Mouse (Mus musculus) MEL (cell line): ENCODE data around the gene Il18r1. TPM values are rescaled to one million over a fixed set of nuclear protein-coding genes. Genes with fewer than 3 reads are reported as not detected.

ENCODE experiments used
- DNase-seq: peaks from one replicate; pipeline ENCODE4 v3.0.0; 2011; ENCODE audit warnings: low read depth, low spot score
- H3K27ac ChIP-seq: 2 replicates; pipeline ENCODE4 v1.5.1; 2012; ENCODE audit warnings: low read depth, mild to moderate bottlenecking, control low read depth, low read length, moderate library complexity; ENCODE audit not compliant: control insufficient read depth
- H3K27me3 ChIP-seq, 2 experiments: fragments of 150-350 bp in 1 of 2; sonication (generic) in 1 of 2; 2 replicates each; pipeline ENCODE4 v1.6.1; 2012; ENCODE audit warnings: low read length in 2 of 2, mild to moderate bottlenecking in 2 of 2, improper control_type of control experiment in 1 of 2, moderate library complexity in 1 of 2; ENCODE audit not compliant: insufficient read depth in 2 of 2, control insufficient read depth in 1 of 2
- H3K36me3 ChIP-seq, 2 experiments: 2 replicates each; pipeline ENCODE4 v1.6.1; 2012 to 2014; ENCODE audit warnings: low read length in 2 of 2, improper control_type of control experiment in 1 of 2, inconsistent platforms in 1 of 2, mild to moderate bottlenecking in 1 of 2; ENCODE audit not compliant: insufficient read depth in 2 of 2, control insufficient read depth in 1 of 2
- H3K4me1 ChIP-seq, 2 experiments: fragments of 150-350 bp in 1 of 2; sonication (generic) in 1 of 2; 2 replicates each; pipeline ENCODE4 v1.6.1; 2012; ENCODE audit warnings: low read length in 2 of 2, improper control_type of control experiment in 1 of 2, mild to moderate bottlenecking in 1 of 2; ENCODE audit not compliant: insufficient read depth in 2 of 2, control insufficient read depth in 1 of 2
- H3K4me3 ChIP-seq, 2 experiments: fragments of 150-350 bp in 1 of 2; sonication (generic) in 1 of 2; 2 replicates each; pipeline ENCODE4 v1.5.1; 2012; ENCODE audit warnings: low read depth in 2 of 2, low read length in 2 of 2, mild to moderate bottlenecking in 2 of 2, moderate library complexity in 2 of 2, control low read depth in 1 of 2, improper control_type of control experiment in 1 of 2; ENCODE audit not compliant: control insufficient read depth in 1 of 2, insufficient read depth in 1 of 2
- H3K79me2 ChIP-seq: 2 replicates; pipeline ENCODE4 v1.6.1; 2012; ENCODE audit warnings: mild to moderate bottlenecking, low read length, moderate library complexity; ENCODE audit not compliant: control insufficient read depth, poor library complexity, insufficient read depth
- H3K9ac ChIP-seq: 2 replicates; pipeline ENCODE4 v1.6.1; 2012; ENCODE audit warnings: low read depth, mild to moderate bottlenecking, control low read depth, low read length, moderate library complexity; ENCODE audit not compliant: control insufficient read depth, poor library complexity, severe bottlenecking
- H3K9me3 ChIP-seq: fragments of 150-350 bp; sonication (generic); replicated peaks from 2 replicates; pipeline ENCODE4 v1.6.1; 2012; ENCODE audit warnings: mild to moderate bottlenecking, low read length, improper control_type of control experiment, moderate library complexity; ENCODE audit not compliant: insufficient read depth
- CHD1 ChIP-seq: IDR thresholded peaks from 2 replicates; pipeline ENCODE4 v1.6.1; 2012; ENCODE audit warnings: low read depth, mild to moderate bottlenecking, inconsistent platforms, low read length, improper control_type of control experiment
- CTCF ChIP-seq, 3 experiments: IDR thresholded peaks in 2 of 3; conservative IDR thresholded peaks in 1 of 3; 2 replicates each; pipeline ENCODE4 v1.5.1; 2011 to 2012; ENCODE audit warnings: low read length in 3 of 3, low read depth in 2 of 3, mild to moderate bottlenecking in 2 of 3, improper control_type of control experiment in 1 of 3, inconsistent platforms in 1 of 3, mixed read lengths in 1 of 3, moderate library complexity in 1 of 3; ENCODE audit not compliant: control insufficient read depth in 1 of 3, insufficient read depth in 1 of 3, poor library complexity in 1 of 3, severe bottlenecking in 1 of 3
- GABPA ChIP-seq: IDR thresholded peaks from 2 replicates; pipeline ENCODE4 v1.6.1; 2012; ENCODE audit warnings: low read depth, mild to moderate bottlenecking, inconsistent platforms, low read length, improper control_type of control experiment, moderate library complexity
- HCFC1 ChIP-seq: IDR thresholded peaks from 2 replicates; pipeline ENCODE4 v1.6.1; 2012; ENCODE audit warnings: low read depth, mild to moderate bottlenecking, inconsistent platforms, low read length, improper control_type of control experiment, moderate library complexity
- JUND ChIP-seq: IDR thresholded peaks from 2 replicates; pipeline ENCODE4 v1.6.1; 2011; ENCODE audit warnings: low read depth, mild to moderate bottlenecking, improper control_type of control experiment, low read length
- KAT2A ChIP-seq: conservative IDR thresholded peaks from 2 replicates; pipeline ENCODE4 v1.6.1; 2012; ENCODE audit warnings: low read depth, low read length, improper control_type of control experiment, inconsistent platforms
- MAX ChIP-seq: IDR thresholded peaks from 2 replicates; pipeline ENCODE4 v1.6.1; 2011; ENCODE audit warnings: low read length, improper control_type of control experiment
- MAZ ChIP-seq: IDR thresholded peaks from 2 replicates; pipeline ENCODE4 v1.6.1; 2012; ENCODE audit warnings: low read depth, mild to moderate bottlenecking, inconsistent platforms, low read length, improper control_type of control experiment
- MEF2A ChIP-seq: IDR thresholded peaks from 2 replicates; pipeline ENCODE4 v1.6.1; 2014; ENCODE audit warnings: low read depth, mild to moderate bottlenecking, inconsistent platforms, low read length, improper control_type of control experiment; ENCODE audit not compliant: poor library complexity, insufficient replicate concordance, severe bottlenecking; ENCODE audit errors: extremely low read depth
- MXI1 ChIP-seq: IDR thresholded peaks from 2 replicates; pipeline ENCODE4 v1.6.1; 2011; ENCODE audit warnings: mild to moderate bottlenecking, low read depth, low read length, improper control_type of control experiment
- MYB ChIP-seq: IDR thresholded peaks from 2 replicates; pipeline ENCODE4 v1.6.1; 2011; ENCODE audit warnings: mild to moderate bottlenecking, low read depth, low read length, improper control_type of control experiment
- MYC ChIP-seq: IDR thresholded peaks from 2 replicates; pipeline ENCODE4 v1.6.1; 2011; ENCODE audit warnings: low read depth, mild to moderate bottlenecking, low read length, improper control_type of control experiment, moderate library complexity
- NRF1 ChIP-seq: IDR thresholded peaks from 2 replicates; pipeline ENCODE4 v1.6.1; 2014; ENCODE audit warnings: low read depth, mild to moderate bottlenecking, inconsistent platforms, low read length, improper control_type of control experiment, moderate library complexity; ENCODE audit not compliant: poor library complexity, insufficient read depth, severe bottlenecking
- POLR2AphosphoS2 ChIP-seq: IDR thresholded peaks from 2 replicates; pipeline ENCODE4 v1.6.1; 2011; ENCODE audit warnings: low read length, improper control_type of control experiment
- RAD21 ChIP-seq: IDR thresholded peaks from 2 replicates; pipeline ENCODE4 v1.6.1; 2011; ENCODE audit warnings: mild to moderate bottlenecking, low read depth, low read length, improper control_type of control experiment
- RCOR1 ChIP-seq: IDR thresholded peaks from 2 replicates; pipeline ENCODE4 v1.6.1; 2012; ENCODE audit warnings: low read depth, mild to moderate bottlenecking, inconsistent platforms, low read length, improper control_type of control experiment
- TAL1 ChIP-seq: IDR thresholded peaks from 2 replicates; pipeline ENCODE4 v1.6.1; 2012; ENCODE audit warnings: mild to moderate bottlenecking, inconsistent platforms, low read length, moderate library complexity, mixed read lengths
- TBP ChIP-seq: IDR thresholded peaks from 2 replicates; pipeline ENCODE4 v1.8.0; 2011; ENCODE audit warnings: low read depth, low read length, improper control_type of control experiment
- TCF12 ChIP-seq: IDR thresholded peaks from 2 replicates; pipeline ENCODE4 v1.6.1; 2014; ENCODE audit warnings: low read depth, mild to moderate bottlenecking, inconsistent platforms, low read length, improper control_type of control experiment, moderate library complexity
- USF1 ChIP-seq: IDR thresholded peaks from 2 replicates; pipeline ENCODE4 v1.6.1; 2014; ENCODE audit warnings: low read depth, mild to moderate bottlenecking, inconsistent platforms, low read length, improper control_type of control experiment, moderate library complexity
- USF2 ChIP-seq, 2 experiments: IDR thresholded peaks; 2 replicates each; pipeline ENCODE4 v1.6.1; 2011 to 2012; ENCODE audit warnings: improper control_type of control experiment in 2 of 2, low read length in 2 of 2, borderline replicate concordance in 1 of 2, inconsistent platforms in 1 of 2, low read depth in 1 of 2, mild to moderate bottlenecking in 1 of 2; ENCODE audit not compliant: insufficient read depth in 1 of 2
- ZMIZ1 ChIP-seq: IDR thresholded peaks from 2 replicates; pipeline ENCODE4 v1.6.1; 2012; ENCODE audit warnings: low read depth, mild to moderate bottlenecking, inconsistent platforms, low read length, improper control_type of control experiment, moderate library complexity
- polyA plus RNA-seq, 2 experiments: library from polyadenylated mRNA; stranded (reverse) in 1 of 2; unstranded in 1 of 2; fragments of >175 nt in 1 of 2; fragments of >200 nt in 1 of 2; gene quantifications; 2 replicates each; pipeline versions ENCODE4 v1.2.1 to v1.2.4; 2012; ENCODE audit warnings: low replicate concordance in 2 of 2, low read depth in 1 of 2; ENCODE audit not compliant: insufficient read length in 2 of 2, insufficient read depth in 1 of 2, missing spikeins in 1 of 2
- total RNA-seq: library from RNA; depleted of rRNA; stranded (reverse); fragments of 300-350 nt; gene quantifications from 2 replicates; pipeline ENCODE4 v1.2.3, GENCODE M21; 2012

Il18r1 gene
- total and polyA plus RNA-seq, 3 experiments, result 0.08 to 0.10 TPM; not detected in 1

GRCm38 (mm10) chr1:40467306-40467705 is 2.0 kb downstream of the Il18r1 start:
- no peaks in the 10 kb centered on the region for H3K27me3 ChIP-seq
- no peak for DNase-seq
- no peaks in the 10 kb centered on the region for H3K9me3 ChIP-seq
- TF ChIP-seq CHD1 (no peak), RAD21 (no peak), MYC (no peak), MYB (no peak), CTCF (IDR thresholded peaks at IDR 0.05 in 2 of 3, conservative IDR thresholded peaks at IDR 0.05 in 1 of 3; ENCODE audit: control insufficient read depth in 1 of 3, insufficient read depth in 1 of 3, low read depth in 2 of 3, low read length in 3 of 3, poor library complexity in 1 of 3, severe bottlenecking in 1 of 3) (no peak), TBP (no peak), POLR2AphosphoS2 (no peak), USF2 (IDR thresholded peaks at IDR 0.05; ENCODE audit: borderline replicate concordance in 1 of 2, insufficient read depth in 1 of 2, low read depth in 1 of 2, low read length in 2 of 2) (no peak), RCOR1 (no peak), HCFC1 (no peak), MAX (no peak), KAT2A (no peak), TAL1 (no peak), MEF2A (no peak), JUND (no peak), TCF12 (no peak), USF1 (no peak), GABPA (no peak), NRF1 (no peak)
- H3K27ac ChIP-seq, result no peak overlapping the region
- H3K4me3 ChIP-seq, result no peak overlapping the region
- H3K9ac ChIP-seq, result no peak overlapping the region
- peaks cover 3 to 8% of the 10 kb centered on the region in 2 experiments for H3K36me3 ChIP-seq
- peaks cover 0 to 4% of the 10 kb centered on the region in 2 experiments; a peak in 1 of 4 replicates for H3K4me1 ChIP-seq
- H3K79me2 ChIP-seq, result no peaks in the 10 kb centered on the region

- DNase-seq, result no peak
- Histone ChIP-seq H3K79me2 (no peaks in the 10 kb centered on the region), H3K27ac (no peak overlapping the region), H3K4me3 (no peak overlapping the region), H3K9me3 (no peaks in the 10 kb centered on the region), H3K9ac (no peak overlapping the region), H3K4me1 (peaks cover 0 to 8% of the 10 kb centered on the region in 2 experiments; a peak in 2 of 4 replicates), H3K27me3 (no peaks in the 10 kb centered on the region), H3K36me3 (peaks cover 0 to 8% of the 10 kb centered on the region in 2 experiments; a peak in 3 of 4 replicates)
- TF ChIP-seq CHD1 (no peak), ZMIZ1 (no peak), MAZ (no peak), MAX (no peak), MXI1 (no peak)
Observed at GRCm38 (mm10) chr1:40468805-40469204, 3.5 kb downstream of the Il18r1 start.
